Mouse (Mus musculus): Measurements from ENCODE around the gene Dclk1. TPM values are rescaled to one million over a fixed set of nuclear protein-coding genes. Genes with fewer than 3 reads are reported as not detected.

Dclk1 gene
- total RNA-seq, 2 experiments from 2014 or later, result 2.6 to 5.7 TPM

DNA sequence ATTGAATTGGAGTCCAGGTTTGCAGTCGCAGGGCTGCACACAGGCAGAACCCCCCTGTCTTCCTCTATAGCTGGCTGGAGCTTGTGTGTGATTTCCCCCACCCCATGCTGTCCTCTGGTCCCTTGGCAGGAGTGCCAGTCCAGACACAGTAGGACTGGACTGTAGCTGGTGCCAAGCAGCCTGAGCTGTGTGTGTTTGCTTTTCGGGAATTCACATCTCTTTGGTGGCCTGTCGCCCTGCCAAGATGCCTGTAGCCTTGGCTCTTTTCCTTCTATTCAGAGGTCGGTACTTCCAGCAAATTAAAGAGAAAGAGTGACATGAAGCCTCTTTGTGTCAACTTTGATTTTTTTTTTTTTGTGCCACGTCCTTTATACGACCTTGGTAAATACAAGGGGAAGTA, 6.3 kb downstream of the Dclk1 start:
- DNase-seq, result no peak
- intact Hi-C loops (cut with DNase I), result no loop called here

DNA sequence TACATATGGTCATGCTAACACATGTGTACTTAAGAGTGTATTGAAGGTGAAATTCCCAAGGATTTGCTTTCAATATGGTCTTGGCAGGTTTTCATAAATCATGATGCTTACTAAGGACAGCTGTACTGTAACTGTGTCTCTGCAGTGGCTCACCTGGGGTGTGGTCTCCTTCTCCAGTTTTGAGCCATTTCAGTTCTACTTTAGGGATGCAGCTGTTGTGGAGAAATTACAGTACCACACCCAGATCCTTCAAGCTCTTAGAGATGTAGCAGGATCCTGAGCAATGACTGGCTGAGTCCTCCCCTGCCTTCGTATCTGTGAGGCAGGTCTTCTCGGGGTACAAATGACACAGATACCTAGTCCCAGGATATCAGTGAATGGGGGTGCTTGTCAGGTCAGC, 8.5 kb downstream of the Dclk1 start:
- intact Hi-C loops (cut with DNase I), result no loop called here

DNA sequence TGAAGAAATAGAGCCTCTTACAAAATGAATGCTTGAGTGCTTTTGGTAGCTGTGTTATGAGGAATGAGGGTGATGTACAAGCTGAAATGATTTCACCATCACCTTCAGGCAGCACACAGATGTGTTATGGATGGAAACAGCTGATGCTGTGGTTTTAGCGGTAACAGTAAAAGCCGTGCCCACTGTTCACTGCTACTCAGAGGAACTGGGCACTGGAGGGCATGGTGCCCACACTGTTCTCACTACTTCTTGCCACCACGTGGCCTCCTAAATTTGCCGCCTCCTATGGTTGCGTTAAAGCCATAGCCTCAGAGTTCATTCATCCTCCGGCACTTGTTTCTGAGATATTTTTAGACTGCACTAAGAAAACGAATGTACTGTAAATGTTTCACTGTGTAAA, 18.0 kb downstream of the Dclk1 start:
- intact Hi-C loops (cut with DNase I), result no loop called here
- no peak for DNase-seq

More for the DNA sequence above, 8.5 kb downstream of the Dclk1 start:
- no peak for DNase-seq

DNA sequence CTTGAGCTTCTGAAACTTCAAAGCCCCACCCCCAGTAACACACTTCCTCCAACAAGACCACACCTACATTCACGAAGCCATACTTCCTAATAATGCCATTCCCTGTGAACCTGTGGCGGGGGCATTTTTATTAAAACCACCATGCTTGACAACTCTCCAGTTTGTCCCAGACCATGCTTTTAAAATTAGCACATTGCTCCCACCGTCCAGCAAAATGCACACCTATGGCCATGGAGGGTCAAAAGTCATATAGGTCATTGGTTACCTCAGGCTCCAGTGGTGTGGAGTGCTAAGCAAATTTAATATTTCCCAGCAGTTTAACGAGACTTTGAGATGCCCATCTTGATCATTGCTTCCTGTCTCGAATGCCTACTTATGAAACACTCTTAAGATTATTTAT, 23.9 kb downstream of the Dclk1 start:
- intact Hi-C loops (cut with DNase I), result no loop called here
- no peak for DNase-seq

DNA sequence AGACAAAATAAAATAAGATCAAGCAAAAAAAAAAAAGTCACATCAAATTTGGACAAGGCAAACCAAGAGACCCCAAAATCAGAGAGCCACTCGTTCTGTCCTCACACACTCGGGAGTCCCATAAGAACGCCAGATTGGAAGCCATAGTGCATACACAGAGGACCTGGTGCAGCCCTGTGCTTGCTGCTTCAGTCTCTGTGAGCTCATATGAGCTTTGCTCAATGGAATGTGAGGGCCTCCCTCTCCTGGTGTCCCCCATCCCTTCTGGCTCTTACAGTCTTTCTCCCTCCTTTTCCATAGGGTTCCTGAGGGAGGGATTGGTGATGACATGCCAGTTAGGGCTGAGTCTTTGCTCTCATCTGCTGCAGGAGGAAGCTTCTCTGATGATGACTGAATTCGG, 27.6 kb downstream of the Dclk1 start:
- DNase-seq, result no peak
- intact Hi-C loops (cut with DNase I), result no loop called here

DNA sequence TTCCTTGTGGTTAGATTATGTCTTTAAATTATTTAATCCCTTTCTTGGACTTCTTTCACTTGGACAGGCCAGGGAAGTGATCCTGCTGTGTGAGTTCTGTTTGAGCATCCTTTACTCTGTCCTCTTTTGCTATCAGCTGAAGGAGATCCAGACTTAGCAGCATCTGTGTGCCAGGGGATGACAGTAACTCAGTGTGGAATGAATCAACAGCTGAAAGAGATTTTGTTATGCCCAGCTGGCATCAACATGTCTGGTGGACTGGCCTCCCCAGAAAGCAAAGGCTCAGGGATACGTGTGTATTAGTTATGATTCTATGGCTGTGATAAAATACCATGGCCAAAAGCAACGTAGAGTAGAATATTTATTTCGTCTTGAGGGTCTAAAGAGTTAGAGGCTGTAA, 28.2 kb downstream of the Dclk1 start:
- intact Hi-C loops (cut with DNase I), result no loop called here
- no peak for DNase-seq

DNA sequence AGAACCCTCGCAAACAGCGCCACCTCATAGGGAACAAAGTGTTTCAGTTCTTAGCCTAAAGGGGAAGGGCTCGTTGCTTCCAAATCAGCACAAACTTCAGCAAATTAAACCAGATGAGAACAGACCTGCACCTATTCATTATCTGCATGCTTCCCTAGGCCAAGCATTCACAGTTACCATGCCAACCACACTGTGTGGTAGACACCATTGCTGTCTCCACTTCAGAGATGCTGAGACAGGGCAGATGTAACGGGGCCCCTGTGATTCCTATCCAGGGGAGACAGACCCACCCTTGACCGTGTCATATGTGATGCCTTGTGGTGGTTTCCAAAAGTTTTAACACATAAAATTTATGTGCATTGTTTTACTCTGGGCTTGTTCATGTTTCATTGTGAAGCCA, 28.8 kb downstream of the Dclk1 start:
- intact Hi-C loops (cut with DNase I), result no loop called here
- DNase-seq, result no peak

DNA sequence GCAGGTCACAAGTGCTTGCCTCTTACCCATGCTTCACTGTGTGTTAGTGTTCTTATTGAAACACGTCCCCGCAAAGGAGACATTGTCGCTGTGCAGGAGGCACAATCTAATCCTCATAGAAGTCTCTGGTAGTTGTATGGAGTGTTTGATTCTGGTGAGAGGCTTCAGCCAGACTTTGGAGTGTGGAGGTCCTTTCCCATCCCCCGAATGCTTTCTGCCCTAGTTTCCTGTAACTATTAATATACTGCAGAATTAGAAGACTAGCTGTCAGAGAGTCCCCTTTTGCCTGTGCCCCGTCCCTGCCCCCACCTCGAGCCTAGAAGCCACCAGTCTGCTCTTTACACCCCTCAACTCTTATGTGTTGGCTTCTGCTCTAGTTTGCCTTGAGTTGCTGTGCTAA, 30.4 kb downstream of the Dclk1 start:
- no peak for DNase-seq
- intact Hi-C loops (cut with DNase I), result no loop called here

DNA sequence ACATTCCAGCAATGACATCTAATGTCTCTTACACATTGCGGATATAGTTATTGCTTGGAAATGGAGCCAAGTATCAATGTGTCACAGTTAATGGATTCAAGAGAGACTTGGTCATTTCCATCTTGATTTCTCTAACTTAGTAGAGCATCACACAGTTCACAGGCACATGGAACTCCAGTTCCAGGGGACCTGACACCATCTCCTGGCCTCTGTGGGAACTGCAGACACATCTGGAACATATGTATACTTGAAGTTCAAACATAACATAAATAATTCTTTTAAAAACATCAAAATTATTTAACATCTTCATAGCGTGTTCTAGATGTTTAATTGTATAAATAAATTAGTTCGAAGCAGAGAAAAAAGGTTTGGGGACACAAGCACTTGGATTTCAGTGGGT, 34.3 kb downstream of the Dclk1 start:
- DNase-seq, result no peak
- intact Hi-C loops (cut with DNase I), result no loop called here

DNA sequence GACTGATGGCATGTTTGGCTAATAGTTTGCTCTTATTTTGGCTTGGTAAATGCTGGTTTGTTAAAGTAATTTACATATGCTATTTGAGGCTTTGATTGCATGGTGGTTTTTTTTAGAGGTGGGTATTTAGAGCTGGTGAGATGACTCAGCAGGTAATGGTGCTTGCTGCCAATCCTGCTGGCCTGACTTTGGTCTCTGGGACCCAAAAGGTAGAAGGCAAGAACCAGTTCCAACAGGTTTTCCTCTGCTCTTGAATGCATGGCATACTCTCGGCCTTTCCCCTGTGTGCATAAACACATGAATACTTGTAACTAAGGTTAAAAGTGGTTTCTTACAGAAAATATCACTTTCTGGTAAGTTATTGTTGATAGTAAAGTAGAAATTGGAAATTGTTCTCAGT, 34.7 kb downstream of the Dclk1 start:
- intact Hi-C loops (cut with DNase I), result no loop called here
- no peak for DNase-seq

DNA sequence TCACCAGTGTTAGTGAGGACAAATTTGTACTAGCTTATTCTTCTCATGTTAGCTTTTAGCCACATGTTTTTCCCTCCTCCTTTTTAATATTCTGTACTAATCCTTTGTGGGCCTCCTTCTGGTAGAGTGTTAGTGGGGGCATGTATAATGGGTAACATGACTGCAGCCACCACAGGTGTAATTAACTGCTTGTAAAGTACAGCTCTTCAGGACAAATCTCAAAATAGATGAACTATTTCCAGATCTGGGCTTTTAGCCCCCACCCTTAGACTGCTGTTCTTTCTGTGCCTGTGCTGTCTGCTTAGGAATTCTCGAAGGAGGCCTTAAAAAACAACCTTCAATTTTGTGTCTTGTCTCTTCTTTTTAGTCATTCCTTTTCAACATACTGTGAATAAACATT, 35.7 kb downstream of the Dclk1 start:
- intact Hi-C loops (cut with DNase I), result no loop called here
- DNase-seq, result no peak

DNA sequence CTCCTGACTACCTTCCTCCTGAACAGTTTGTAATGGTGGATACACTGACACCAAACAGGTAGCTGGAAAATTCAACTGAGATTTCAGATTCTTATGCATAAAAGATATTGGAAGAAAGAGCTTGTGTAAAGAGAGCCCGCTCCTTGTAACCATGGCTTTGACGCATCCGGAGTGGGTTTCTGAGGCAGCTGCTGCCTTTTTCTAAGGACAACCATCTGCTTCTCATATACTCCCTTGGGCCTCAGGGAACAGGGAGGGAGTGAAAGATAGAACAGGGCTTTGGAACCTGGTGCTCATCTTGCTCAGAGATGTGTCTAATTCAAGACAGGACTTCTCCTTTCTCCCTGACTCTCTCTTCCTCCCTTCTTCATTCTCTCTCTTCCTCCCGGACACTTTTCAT, 37.8 kb downstream of the Dclk1 start:
- no peak for DNase-seq
- intact Hi-C loops (cut with DNase I), result no loop called here

DNA sequence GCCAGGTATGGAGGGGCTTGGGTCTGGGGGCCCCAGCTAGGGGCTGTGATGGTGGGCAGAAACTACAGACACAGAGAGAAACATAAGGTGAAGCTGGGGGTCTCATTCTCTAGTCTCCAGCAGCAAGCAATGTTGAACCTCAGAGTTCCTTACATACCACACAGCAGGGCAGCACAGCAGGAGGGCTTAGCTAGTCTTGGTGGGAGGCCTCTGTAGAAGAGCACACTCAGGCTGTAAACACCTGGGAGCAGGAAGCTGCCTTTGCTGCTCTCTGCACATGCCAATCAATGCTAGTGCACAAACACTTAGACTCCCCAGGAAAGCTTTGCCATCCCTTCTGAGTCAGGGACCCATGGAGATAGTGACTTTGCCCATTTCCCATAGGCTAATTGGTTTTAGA, 38.3 kb downstream of the Dclk1 start:
- intact Hi-C loops (cut with DNase I), result no loop called here
- DNase-seq, result no peak

DNA sequence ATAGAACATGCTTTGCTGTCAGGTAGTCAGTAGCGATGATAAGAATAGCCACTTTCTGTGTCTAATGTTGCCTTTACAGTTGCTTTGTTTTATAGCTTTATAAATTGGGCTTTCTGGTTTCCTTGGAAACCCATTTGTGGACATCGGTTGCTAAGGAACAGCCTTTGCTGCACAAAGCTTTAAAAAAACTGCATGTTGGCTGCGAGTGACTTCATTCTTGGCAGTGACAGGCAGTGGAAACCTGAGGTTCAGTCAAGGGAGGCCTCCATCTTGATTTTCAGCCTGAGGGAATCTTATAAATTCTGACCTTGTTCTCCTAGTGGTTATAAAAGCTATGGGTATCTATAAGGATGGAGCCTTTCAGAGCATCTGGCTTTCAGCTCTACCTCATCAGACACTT, 42.1 kb downstream of the Dclk1 start:
- DNase-seq, result no peak
- intact Hi-C loops (cut with DNase I), result no loop called here

DNA sequence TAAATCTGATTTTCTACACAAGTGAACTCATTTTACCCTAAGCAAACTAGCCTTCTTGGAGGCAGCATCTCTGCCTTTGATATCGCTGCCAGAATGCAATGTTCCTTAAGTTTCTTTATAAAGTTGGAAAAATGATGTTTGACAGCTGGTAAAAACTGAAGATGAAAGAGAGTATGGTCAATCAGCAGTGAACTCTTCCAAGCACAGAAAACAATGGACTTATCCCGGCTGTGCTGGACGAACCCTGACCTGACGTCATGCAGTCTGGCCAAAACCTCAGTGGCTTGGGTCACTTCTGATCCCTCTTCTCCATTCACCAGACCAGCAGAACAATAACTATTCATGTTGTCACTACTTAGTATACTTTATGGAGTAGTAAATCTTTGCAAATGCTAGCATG, 46.6 kb downstream of the Dclk1 start:
- no peak for DNase-seq
- intact Hi-C loops (cut with DNase I), result no loop called here

DNA sequence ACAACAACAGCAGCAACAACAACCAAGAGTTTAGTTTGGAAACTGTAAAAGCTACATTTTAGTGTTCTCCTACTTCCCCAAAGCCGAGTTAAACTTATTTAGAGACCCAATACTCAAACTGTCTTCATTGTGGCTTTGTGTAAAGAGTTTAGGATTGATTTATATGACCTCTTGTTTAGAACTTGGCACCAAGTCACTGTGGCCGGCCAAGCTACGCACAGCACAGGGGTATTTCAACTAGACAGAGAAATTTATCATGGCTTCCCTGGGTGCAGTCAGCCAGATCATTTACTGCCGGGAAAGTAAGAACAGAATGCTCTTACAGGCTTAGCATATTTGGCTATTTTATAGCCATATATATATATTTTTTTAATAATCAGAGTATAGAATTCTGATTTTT, 49.8 kb downstream of the Dclk1 start:
- intact Hi-C loops (cut with DNase I), result no loop called here
- DNase-seq, result no peak

DNA sequence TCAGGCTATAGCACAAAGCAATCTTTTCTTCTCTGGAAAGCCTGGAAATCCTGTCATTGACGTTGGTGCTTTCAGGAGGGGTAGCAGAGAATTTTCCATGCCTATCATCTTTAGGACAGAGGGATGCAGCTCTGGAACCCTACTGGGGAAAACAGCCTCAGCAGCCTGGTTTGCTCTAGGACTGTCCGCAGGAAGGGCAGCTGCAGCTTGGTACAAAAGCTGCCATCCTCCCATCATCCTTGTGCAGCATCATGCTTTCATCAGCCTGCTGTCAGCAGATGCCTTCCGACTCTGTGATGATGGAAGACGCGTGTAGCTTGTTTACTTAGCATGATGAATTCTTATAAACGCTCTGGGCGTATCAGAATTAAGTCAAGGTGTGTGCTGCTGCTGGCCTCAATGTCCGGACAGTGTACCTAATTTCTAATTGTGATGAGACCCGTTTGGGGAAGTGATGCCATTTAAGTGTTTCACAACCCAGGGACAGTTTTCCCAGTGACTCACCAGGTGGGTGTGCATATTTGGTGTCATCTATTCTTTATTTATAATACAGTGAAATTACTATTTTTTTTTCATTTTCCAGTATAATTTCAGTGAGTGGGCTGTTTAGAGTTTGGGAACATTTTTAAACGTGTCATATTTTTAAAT, 50.7 kb downstream of the Dclk1 start:
- intact Hi-C loops (cut with DNase I), result no loop called here
- no peak for DNase-seq

DNA sequence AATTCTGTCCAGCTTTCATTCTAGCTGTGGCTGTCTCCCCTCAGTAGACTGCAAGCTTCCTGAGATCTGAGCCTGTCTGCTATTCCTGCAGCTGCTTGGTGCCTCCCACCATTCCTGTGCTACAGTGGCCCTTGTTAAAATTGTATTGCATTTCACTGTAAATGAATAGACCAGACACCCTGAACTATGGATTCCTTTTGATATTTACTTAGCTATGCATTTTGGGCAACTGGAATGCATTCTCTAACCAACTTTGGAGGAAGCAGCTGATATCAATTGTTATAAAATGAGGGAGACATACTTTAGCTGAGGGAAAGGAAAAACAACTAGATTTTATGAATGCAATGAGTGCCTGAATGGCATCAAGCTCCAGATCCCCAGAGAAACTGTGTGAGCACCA, 63.5 kb downstream of the Dclk1 start:
- no peak for DNase-seq
- intact Hi-C loops (cut with DNase I), result no loop called here

DNA sequence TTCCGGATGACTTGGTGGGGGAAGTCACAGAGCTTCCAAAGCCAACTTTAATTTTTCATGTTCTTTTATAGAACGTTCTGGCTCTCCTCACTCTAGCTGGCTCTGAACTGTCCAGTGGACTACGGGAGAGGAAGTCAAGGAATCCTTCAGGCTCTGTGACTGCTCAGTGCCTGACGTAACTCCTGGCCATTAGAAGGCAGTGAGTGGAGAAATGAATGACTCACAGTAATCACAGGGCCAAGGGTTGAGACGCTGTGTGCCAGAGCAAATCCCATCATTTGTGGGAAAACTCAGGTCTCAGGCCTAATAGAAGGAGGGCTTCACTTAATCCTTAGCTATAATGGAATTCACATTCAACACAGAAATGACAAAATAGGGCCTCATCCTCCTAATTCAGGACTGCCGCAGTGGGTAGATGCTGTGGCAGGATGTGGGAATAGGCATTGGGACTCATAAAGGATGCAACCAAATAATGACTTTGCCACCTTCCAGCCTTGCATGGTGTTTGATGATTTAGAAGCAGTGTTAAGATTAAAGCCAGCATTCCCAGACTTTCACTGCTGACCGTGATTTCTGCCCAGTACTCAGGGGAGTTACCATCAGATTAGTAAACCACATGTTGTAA, 65.5 kb downstream of the Dclk1 start:
- intact Hi-C loops (cut with DNase I), result no loop called here
- peak; percentile 24 to 50 for DNase-seq

DNA sequence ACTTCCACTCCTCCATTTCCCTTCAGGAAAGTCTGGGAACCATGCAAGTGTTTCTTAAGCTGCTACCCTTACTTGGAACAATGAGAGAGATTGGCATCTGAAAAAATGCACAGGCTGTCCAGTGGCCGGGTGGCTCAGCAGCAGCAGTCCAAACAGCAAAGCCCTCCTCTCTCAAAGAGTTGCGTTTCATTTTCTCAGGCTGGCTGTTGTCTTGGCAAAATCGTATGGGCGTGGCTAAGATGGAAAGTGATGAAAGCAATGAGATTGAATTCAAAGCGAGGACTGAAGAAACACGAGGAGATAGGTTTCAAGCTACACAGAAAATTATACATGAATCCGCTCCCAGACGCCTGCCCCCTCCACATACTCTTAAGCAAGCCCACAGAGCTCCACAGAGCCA, 67.8 kb downstream of the Dclk1 start:
- intact Hi-C loops (cut with DNase I), result no loop called here

DNA sequence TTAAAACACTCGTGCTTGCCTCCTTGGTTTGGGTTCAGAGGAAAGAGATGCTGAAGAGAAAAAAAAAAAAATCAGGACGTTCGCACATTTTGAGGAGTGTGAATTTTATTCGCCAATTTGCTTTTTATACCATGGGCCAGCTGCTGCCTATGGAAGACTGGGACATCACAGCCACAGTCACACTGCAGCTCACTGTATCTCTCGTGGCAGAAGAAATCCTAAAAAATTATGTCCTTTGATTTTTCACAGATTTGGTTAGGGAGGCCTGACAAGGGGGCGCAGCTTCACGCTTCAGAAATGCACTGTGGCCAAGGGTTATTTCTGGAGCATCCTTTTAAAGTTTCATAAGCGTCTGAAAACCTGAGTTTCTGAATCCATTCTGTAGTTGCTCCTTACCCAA, 73.7 kb downstream of the Dclk1 start:
- DNase-seq, result no peak
- intact Hi-C loops (cut with DNase I), result no loop called here

More for the DNA sequence above, 67.8 kb downstream of the Dclk1 start:
- no peak for DNase-seq

DNA sequence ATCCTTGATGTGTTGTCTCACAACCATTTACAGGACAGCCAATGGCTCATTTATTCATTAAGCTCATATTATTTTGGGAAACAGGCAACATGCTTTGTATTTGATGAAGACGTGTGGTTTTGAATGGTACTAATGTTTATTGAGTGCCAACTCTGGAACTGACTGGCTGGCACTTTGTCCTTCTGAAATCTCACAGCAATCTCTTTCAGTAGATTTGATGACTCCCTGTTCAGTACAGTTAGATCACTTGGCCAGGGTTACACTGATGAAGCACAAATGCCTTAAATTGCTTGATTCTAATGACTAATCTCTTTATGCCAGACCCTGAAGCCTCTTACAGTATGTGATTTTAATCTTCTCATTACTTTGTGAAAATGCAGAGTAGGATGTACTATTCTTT, 75.9 kb downstream of the Dclk1 start:
- intact Hi-C loops (cut with DNase I), result no loop called here
- DNase-seq, result no peak

DNA sequence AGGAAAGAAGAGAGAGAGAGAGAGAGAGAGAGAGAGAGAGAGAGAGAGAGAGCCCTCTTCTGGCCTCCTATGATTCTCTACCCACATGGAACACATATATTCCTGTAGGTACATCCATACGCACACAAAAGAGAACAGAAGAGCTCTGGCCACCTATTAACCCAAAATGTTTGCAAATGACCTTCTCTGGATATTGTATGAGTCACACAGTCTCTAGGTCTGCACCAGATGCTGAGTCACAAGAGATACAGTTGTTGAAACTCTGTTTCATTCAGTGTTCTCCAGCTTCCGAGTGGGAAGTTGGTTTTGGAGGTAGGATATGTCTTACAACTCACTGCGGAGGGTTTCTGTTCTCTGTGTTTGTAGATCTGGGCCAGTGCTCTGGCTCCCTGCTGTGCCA, 78.4 kb downstream of the Dclk1 start:
- intact Hi-C loops (cut with DNase I), result no loop called here

More for the DNA sequence above, 78.4 kb downstream of the Dclk1 start:
- DNase-seq, result no peak
